Mouse (Mus musculus) layer of hippocampus, postnatal 14 days (tissue): ENCODE results near the gene Lyrm1. TPM values are rescaled to one million over a fixed set of nuclear protein-coding genes. Genes with fewer than 3 reads are reported as not detected.
A peak's percentile ranks its signal among the peaks of the same experiment; 100 is the strongest.

Source experiments
- DNase-seq, 2 experiments: peaks; one replicate each; pipeline ENCODE4 v3.0.0; 2021 to 2022; ENCODE audit warnings: low spot score in 2 of 2, mixed read lengths in 1 of 2
- total RNA-seq, 2 experiments: library from RNA; stranded (reverse); gene quantifications; 2 replicates each; pipeline ENCODE4 v1.2.3; 2021

The Lyrm1 gene
- total RNA-seq, 2 experiments from 2014 or later: 9.7 to 10.3 TPM

GRCm38 (mm10) chr7:119887887-119888286 is 7.8 kb upstream of the Lyrm1 start:
- no peak for DNase-seq

- no peak for DNase-seq
Measured at GRCm38 (mm10) chr7:119892198-119892597, 3.5 kb upstream of the Lyrm1 start.

- no peak for DNase-seq
Measured at GRCm38 (mm10) chr7:119892742-119893141, 2.9 kb upstream of the Lyrm1 start.

- peak in 1 of 2 experiments; percentile 6 for DNase-seq
Measured at GRCm38 (mm10) chr7:119894818-119895544, 680 bp upstream of the Lyrm1 start.

- DNase-seq: no peak
Measured at GRCm38 (mm10) chr7:119897521-119898109, 2.0 kb downstream of the Lyrm1 start.

- DNase-seq: no peak
Measured at GRCm38 (mm10) chr7:119898247-119898856, 2.7 kb downstream of the Lyrm1 start.

GRCm38 (mm10) chr7:119899386-119900057 is 3.9 kb downstream of the Lyrm1 start:
- DNase-seq: no peak

- DNase-seq: no peak
Measured at GRCm38 (mm10) chr7:119906523-119907215, 11.0 kb downstream of the Lyrm1 start.

- no peak for DNase-seq
Measured at GRCm38 (mm10) chr7:119911727-119912126, 16.1 kb downstream of the Lyrm1 start.

- DNase-seq: no peak
Measured at GRCm38 (mm10) chr7:119920457-119920856, 24.8 kb downstream of the Lyrm1 start.

- no peak for DNase-seq
Measured at GRCm38 (mm10) chr7:119921054-119921453, 25.4 kb downstream of the Lyrm1 start.

- DNase-seq: no peak
Measured at GRCm38 (mm10) chr7:119928783-119929440, 33.3 kb downstream of the Lyrm1 start.

GRCm38 (mm10) chr7:119936321-119936720 is 40.7 kb downstream of the Lyrm1 start:
- DNase-seq: no peak

- DNase-seq: no peak
Measured at GRCm38 (mm10) chr7:119937036-119937435, 41.4 kb downstream of the Lyrm1 start.

GRCm38 (mm10) chr7:119941569-119941968 is 45.9 kb downstream of the Lyrm1 start:
- no peak for DNase-seq

- no peak for DNase-seq
Measured at GRCm38 (mm10) chr7:119954047-119954446, 58.4 kb downstream of the Lyrm1 start.

GRCm38 (mm10) chr7:119957421-119957820 is 61.8 kb downstream of the Lyrm1 start:
- DNase-seq: no peak

GRCm38 (mm10) chr7:119959091-119959490 is 63.4 kb downstream of the Lyrm1 start:
- no peak for DNase-seq

- no peak for DNase-seq
Measured at GRCm38 (mm10) chr7:119959491-119959890, 63.8 kb downstream of the Lyrm1 start.

GRCm38 (mm10) chr7:119960006-119960405 is 64.3 kb downstream of the Lyrm1 start:
- no peak for DNase-seq

GRCm38 (mm10) chr7:119960546-119960945 is 64.9 kb downstream of the Lyrm1 start:
- DNase-seq: no peak
